Mouse (Mus musculus): ENCODE results near the gene Endod1. TPM values are rescaled to one million over a fixed set of nuclear protein-coding genes. Genes with fewer than 3 reads are reported as not detected.
"Not testable (repeated sequence)": the region's sequence is repeated elsewhere in the genome, so short reads cannot be mapped to it uniquely, and the experiment has no call there.

Endod1 gene
- total RNA-seq, 2 experiments from 2014 or later, result 46.4 to 47.2 TPM

- no peak for DNase-seq (ENCODE audit: low spot score in 2 of 2)
- intact Hi-C loops (cut with DNase I), result no loop called here
These were observed 32.9 kb downstream of the Endod1 start for GRCm38 (mm10) chr9:14348416-14348815.

GRCm38 (mm10) chr9:14345866-14346265 is 35.4 kb downstream of the Endod1 start:
- intact Hi-C loops (cut with DNase I); DNase-seq (ENCODE audit: low spot score in 2 of 2): not testable (repeated sequence)

GRCm38 (mm10) chr9:14342041-14342668 is 39.2 kb downstream of the Endod1 start:
- DNase-seq (ENCODE audit: low spot score in 2 of 2), result peak; percentile 82 to 85
- intact Hi-C loops (cut with DNase I), result loop anchor here (1.0 kb wide), 2 partner anchors 453 to 493 kb away; no protein-coding TSS in a partner anchor

- no peak for DNase-seq (ENCODE audit: low spot score in 2 of 2)
- intact Hi-C loops (cut with DNase I), result no loop called here
These were observed 42.6 kb downstream of the Endod1 start for GRCm38 (mm10) chr9:14338701-14339100.

- intact Hi-C loops (cut with DNase I), result no loop called here
- peak in 1 of 2 experiments; percentile 32 for DNase-seq (ENCODE audit: low spot score in 2 of 2)
These were observed 44.4 kb downstream of the Endod1 start for GRCm38 (mm10) chr9:14336901-14337300.

- DNase-seq (ENCODE audit: low spot score in 2 of 2), result no peak
These were observed 45.5 kb downstream of the Endod1 start for GRCm38 (mm10) chr9:14335829-14336228.

GRCm38 (mm10) chr9:14316618-14317017 is 64.7 kb downstream of the Endod1 start:
- intact Hi-C loops (cut with DNase I), result loop anchor here (5.0 kb wide), 1 partner anchor 479 kb away; no protein-coding TSS in a partner anchor
- no peak for DNase-seq (ENCODE audit: low spot score in 2 of 2)

More at GRCm38 (mm10) chr9:14335829-14336228, 45.5 kb downstream of the Endod1 start:
- intact Hi-C loops (cut with DNase I), result no loop called here

GRCm38 (mm10) chr9:14314477-14314876 is 66.8 kb downstream of the Endod1 start:
- DNase-seq (ENCODE audit: low spot score in 2 of 2), result no peak
- intact Hi-C loops (cut with DNase I), result no loop called here

- no peak for DNase-seq (ENCODE audit: low spot score in 2 of 2)
- intact Hi-C loops (cut with DNase I), result no loop called here
These were observed 67.3 kb downstream of the Endod1 start for GRCm38 (mm10) chr9:14313968-14314367.

GRCm38 (mm10) chr9:14307341-14307740 is 74.0 kb downstream of the Endod1 start:
- no peak for DNase-seq (ENCODE audit: low spot score in 2 of 2)
- intact Hi-C loops (cut with DNase I), result no loop called here

- intact Hi-C loops (cut with DNase I), result no loop called here
- DNase-seq (ENCODE audit: low spot score in 2 of 2), result no peak
These were observed 76.9 kb downstream of the Endod1 start for GRCm38 (mm10) chr9:14304262-14304968.

Other genes with a start within 250 kb of the Endod1 start
- 10 to 100 TPM; 88.7 to 97.8 TPM for gene Sesn3, start 106.4 kb downstream of the Endod1 start, total RNA-seq (2021)
- gene Kdm4d, start 119.0 kb upstream of the Endod1 start, total RNA-seq (2021), result 1 to 10 TPM; 1.4 to 1.6 TPM
- 10 to 100 TPM; 75.2 to 79.1 TPM for gene Cwc15, start 119.1 kb upstream of the Endod1 start, total RNA-seq (2021)